Mouse (Mus musculus): ENCODE results near the gene Psme1. TPM values are rescaled to one million over a fixed set of nuclear protein-coding genes. Genes with fewer than 3 reads are reported as not detected.

The Psme1 gene
- polyA plus RNA-seq, 1 experiment = 3.2 TPM

DNA sequence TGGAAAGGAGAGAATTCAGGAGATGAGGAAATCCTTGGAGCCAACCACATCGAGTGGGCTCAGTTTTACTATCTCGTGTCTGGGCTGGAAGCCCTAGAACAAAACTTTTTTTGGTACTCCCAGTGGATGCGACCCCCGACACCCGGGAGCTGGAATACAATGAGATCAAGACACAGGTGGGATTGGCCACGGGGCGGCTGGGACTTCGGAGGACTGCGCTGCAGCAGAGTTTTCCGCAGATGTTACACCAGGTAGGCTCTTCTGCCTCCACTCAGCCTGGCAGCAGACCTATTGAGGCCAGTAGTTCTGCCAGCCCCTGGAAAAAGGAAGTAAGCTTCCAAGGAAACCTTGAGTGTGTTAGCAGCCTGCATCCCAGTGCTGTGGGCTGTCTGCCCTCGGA, 14.7 kb upstream of the Psme1 start:
- Histone ChIP-seq H3K27me3 (ENCODE audit: control insufficient read depth) (no peaks in the 10 kb centered on the region), H3K4me1 (ENCODE audit: control insufficient read depth) (peaks cover 38% of the 10 kb centered on the region), H3K4me3 (replicated peaks) (no peak overlapping the region), H3K36me3 (ENCODE audit: control insufficient read depth) (peaks cover 70% of the 10 kb centered on the region), H3K9me3 (ENCODE audit: control insufficient read depth, low read length) (no peaks in the 10 kb centered on the region)
- TF ChIP-seq GATA1 (IDR thresholded peaks at IDR 0.05; ENCODE audit: low read length) = no peak
- TF ChIP-seq TAL1 (IDR thresholded peaks at IDR 0.05; ENCODE audit: low read length) = no peak

- Histone ChIP-seq H3K9me3 (ENCODE audit: control insufficient read depth, low read length) (no peaks in the 10 kb centered on the region), H3K4me3 (replicated peaks) (no peak overlapping the region), H3K36me3 (ENCODE audit: control insufficient read depth) (peaks cover 93% of the 10 kb centered on the region), H3K27me3 (ENCODE audit: control insufficient read depth) (no peaks in the 10 kb centered on the region), H3K4me1 (ENCODE audit: control insufficient read depth) (peaks cover 26% of the 10 kb centered on the region)
- no peak for TF ChIP-seq TAL1 (IDR thresholded peaks at IDR 0.05; ENCODE audit: low read length)
- no peak for TF ChIP-seq GATA1 (IDR thresholded peaks at IDR 0.05; ENCODE audit: low read length)
Observed at GRCm38 (mm10) chr14:55565748-55566147, 12.2 kb upstream of the Psme1 start.

DNA sequence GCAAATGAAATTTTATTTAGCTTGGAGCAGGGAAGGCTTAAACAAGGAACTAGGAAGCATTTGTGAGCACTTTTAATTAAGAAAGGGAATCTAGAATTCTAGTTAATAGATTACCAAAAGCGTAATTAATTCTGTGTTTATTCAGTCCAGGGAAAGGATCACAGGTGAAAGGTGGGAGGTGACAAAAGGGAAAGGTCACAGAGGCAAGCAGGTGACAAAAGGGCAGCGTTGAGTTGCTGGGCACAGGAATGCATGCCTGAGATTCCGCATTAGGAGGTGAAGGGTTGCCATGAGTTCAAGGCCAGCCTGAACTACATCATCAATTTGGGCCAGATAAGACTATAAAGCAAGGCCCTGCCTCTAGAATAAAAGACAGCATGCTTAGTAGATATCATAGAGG, 10.4 kb upstream of the Psme1 start:
- Histone ChIP-seq H3K4me1 (ENCODE audit: control insufficient read depth) (peaks cover 21% of the 10 kb centered on the region), H3K4me3 (replicated peaks) (no peak overlapping the region), H3K27me3 (ENCODE audit: control insufficient read depth) (no peaks in the 10 kb centered on the region), H3K36me3 (ENCODE audit: control insufficient read depth) (peaks cover 81% of the 10 kb centered on the region), H3K9me3 (ENCODE audit: control insufficient read depth, low read length) (no peaks in the 10 kb centered on the region)
- no peak for TF ChIP-seq TAL1 (IDR thresholded peaks at IDR 0.05; ENCODE audit: low read length)
- no peak for TF ChIP-seq GATA1 (IDR thresholded peaks at IDR 0.05; ENCODE audit: low read length)

- Histone ChIP-seq H3K27me3 (ENCODE audit: control insufficient read depth) (no peaks in the 10 kb centered on the region), H3K36me3 (ENCODE audit: control insufficient read depth) (peaks cover 50% of the 10 kb centered on the region), H3K9me3 (ENCODE audit: control insufficient read depth, low read length) (no peaks in the 10 kb centered on the region), H3K4me3 (replicated peaks) (no peak overlapping the region), H3K4me1 (ENCODE audit: control insufficient read depth) (peaks cover 13% of the 10 kb centered on the region)
- TF ChIP-seq GATA1 (IDR thresholded peaks at IDR 0.05; ENCODE audit: low read length) (no peak), TAL1 (IDR thresholded peaks at IDR 0.05; ENCODE audit: low read length) (no peak)
Observed at GRCm38 (mm10) chr14:55570588-55570987, 7.3 kb upstream of the Psme1 start.

- no peak for TF ChIP-seq TAL1 (IDR thresholded peaks at IDR 0.05; ENCODE audit: low read length)
- no peak for TF ChIP-seq GATA1 (IDR thresholded peaks at IDR 0.05; ENCODE audit: low read length)
- H3K27me3 ChIP-seq (ENCODE audit: control insufficient read depth) = no peaks in the 10 kb centered on the region
Observed at GRCm38 (mm10) chr14:55571760-55572159, 6.2 kb upstream of the Psme1 start.

GRCm38 (mm10) chr14:55575302-55575701, 2.6 kb upstream of the Psme1 start, which contains the start of gene Fitm1:
Gene Fitm1, plus strand, starts transcription at chr14:55575617.
- Histone ChIP-seq H3K4me1 (ENCODE audit: control insufficient read depth) (peaks cover 46% of the 10 kb centered on the region), H3K9me3 (ENCODE audit: control insufficient read depth, low read length) (no peaks in the 10 kb centered on the region), H3K4me3 (replicated peaks) (no peak within 1 kb of the TSS), H3K36me3 (ENCODE audit: control insufficient read depth) (peaks cover 10% of the 10 kb centered on the region), H3K27me3 (ENCODE audit: control insufficient read depth) (no peaks in the 10 kb centered on the region)
- TF ChIP-seq TAL1 (IDR thresholded peaks at IDR 0.05; ENCODE audit: low read length) (no peak), GATA1 (IDR thresholded peaks at IDR 0.05; ENCODE audit: low read length) (no peak)

More at GRCm38 (mm10) chr14:55571760-55572159, 6.2 kb upstream of the Psme1 start:
- peaks cover 20% of the 10 kb centered on the region for H3K4me1 ChIP-seq (ENCODE audit: control insufficient read depth)
- H3K4me3 ChIP-seq (replicated peaks) = no peak overlapping the region
- peaks cover 38% of the 10 kb centered on the region for H3K36me3 ChIP-seq (ENCODE audit: control insufficient read depth)
- no peaks in the 10 kb centered on the region for H3K9me3 ChIP-seq (ENCODE audit: control insufficient read depth, low read length)

GRCm38 (mm10) chr14:55575711-55576110, 2.2 kb upstream of the Psme1 start:
- H3K36me3 ChIP-seq (ENCODE audit: control insufficient read depth) = peaks cover 11% of the 10 kb centered on the region
- peaks cover 48% of the 10 kb centered on the region for H3K4me1 ChIP-seq (ENCODE audit: control insufficient read depth)
- no peak overlapping the region for H3K4me3 ChIP-seq (replicated peaks)
- no peaks in the 10 kb centered on the region for H3K9me3 ChIP-seq (ENCODE audit: control insufficient read depth, low read length)
- no peak for TF ChIP-seq GATA1 (IDR thresholded peaks at IDR 0.05; ENCODE audit: low read length)
- no peak for TF ChIP-seq TAL1 (IDR thresholded peaks at IDR 0.05; ENCODE audit: low read length)
- no peaks in the 10 kb centered on the region for H3K27me3 ChIP-seq (ENCODE audit: control insufficient read depth)

- Histone ChIP-seq H3K27me3 (ENCODE audit: control insufficient read depth) (no peaks in the 10 kb centered on the region), H3K4me1 (ENCODE audit: control insufficient read depth) (peaks cover 48% of the 10 kb centered on the region), H3K4me3 (replicated peaks) (no peak overlapping the region), H3K36me3 (ENCODE audit: control insufficient read depth) (peaks cover 17% of the 10 kb centered on the region), H3K9me3 (ENCODE audit: control insufficient read depth, low read length) (no peaks in the 10 kb centered on the region)
- TF ChIP-seq GATA1 (IDR thresholded peaks at IDR 0.05; ENCODE audit: low read length) (no peak), TAL1 (IDR thresholded peaks at IDR 0.05; ENCODE audit: low read length) (no peak)
Observed at GRCm38 (mm10) chr14:55576376-55576775, 1.5 kb upstream of the Psme1 start.

DNA sequence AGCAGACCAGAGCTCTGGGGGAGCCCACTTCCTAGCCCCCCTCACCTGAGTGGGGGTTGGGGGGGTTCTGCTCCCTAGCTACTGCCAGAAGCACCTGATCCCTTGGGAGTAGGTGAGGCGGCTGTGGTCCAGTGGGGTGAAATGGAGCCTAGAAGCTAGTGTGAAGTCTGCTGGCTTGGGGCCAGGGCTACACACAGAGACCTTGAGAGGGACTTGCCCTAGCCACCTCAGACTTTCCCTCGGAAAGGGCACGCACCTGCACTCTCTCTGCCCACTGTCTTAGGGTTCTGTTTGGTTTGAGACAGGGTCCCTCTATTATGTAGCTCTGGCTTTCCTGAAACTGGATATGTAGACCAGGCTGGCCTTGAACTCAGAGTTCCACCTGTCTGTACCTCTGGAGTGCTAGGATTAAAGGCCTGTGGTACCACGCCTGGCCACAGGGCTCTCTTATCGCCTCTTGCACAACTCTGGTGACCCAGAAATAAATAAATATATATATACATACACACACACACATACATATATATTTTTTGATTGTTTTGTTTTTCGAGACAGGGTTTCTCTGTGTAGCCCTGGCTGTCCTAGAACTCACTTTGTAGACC, 846 bp downstream of the Psme1 start:
- TF ChIP-seq GATA1 (IDR thresholded peaks at IDR 0.05; ENCODE audit: low read length) = no peak
- no peak for TF ChIP-seq TAL1 (IDR thresholded peaks at IDR 0.05; ENCODE audit: low read length)
- Histone ChIP-seq H3K4me3 (replicated peaks) (peak overlapping the region; percentile 67), H3K4me1 (ENCODE audit: control insufficient read depth) (peaks cover 54% of the 10 kb centered on the region), H3K36me3 (ENCODE audit: control insufficient read depth) (peaks cover 28% of the 10 kb centered on the region), H3K9me3 (ENCODE audit: control insufficient read depth, low read length) (no peaks in the 10 kb centered on the region), H3K27me3 (ENCODE audit: control insufficient read depth) (no peaks in the 10 kb centered on the region)

All from erythroblast, embryonic 14.5 days (primary cell).